Mouse (Mus musculus) lung, adult 18-20 months (tissue): ENCODE measurements around the gene Olfr761.
"Not testable (repeated sequence)": the region's sequence is repeated elsewhere in the genome, so short reads cannot be mapped to it uniquely, and the experiment has no call there.

Experiments used
- DNase-seq, 2 experiments: peaks; one replicate each; pipeline ENCODE4 v3.0.0; 2022; ENCODE audit warnings: mixed read lengths in 2 of 2

The Olfr761 gene

GRCm38 (mm10) chr17:37952979-37953378 is at the start of gene Olfr761:
Gene Olfr761, minus strand, starts transcription at chr17:37953079.
- no peak for DNase-seq

- no peak for DNase-seq
These were observed 42.9 kb upstream of the Olfr761 start for GRCm38 (mm10) chr17:37995635-37996307.

- DNase-seq, result no peak
These were observed 37.6 kb upstream of the Olfr761 start for GRCm38 (mm10) chr17:37990453-37990961.

GRCm38 (mm10) chr17:37973591-37973990 is 20.7 kb upstream of the Olfr761 start:
- no peak for DNase-seq

GRCm38 (mm10) chr17:37920248-37920647 is 32.6 kb downstream of the Olfr761 start, which contains the start of gene Olfr128:
Gene Olfr128, plus strand, starts transcription at chr17:37920548.
- no peak for DNase-seq

GRCm38 (mm10) chr17:37906821-37907220 is 46.1 kb downstream of the Olfr761 start:
- DNase-seq, result not testable (repeated sequence)
